Mouse (Mus musculus) olfactory bulb, adult 2 months (tissue): ENCODE results near the gene Axin1.
"Not testable (repeated sequence)": the region's sequence is repeated elsewhere in the genome, so short reads cannot be mapped to it uniquely, and the experiment has no call there.

ENCODE experiments used
- CTCF ChIP-seq: fragments of 200-500 bp; IDR thresholded peaks from 2 replicates; pipeline ENCODE4 v1.5.1; 2012; ENCODE audit warnings: low read depth, mild to moderate bottlenecking, low read length, moderate library complexity; ENCODE audit not compliant: insufficient read depth
- POLR2A ChIP-seq: fragments of 200-500 bp; IDR thresholded peaks from 2 replicates; pipeline ENCODE4 v1.6.1; 2012; ENCODE audit warnings: mild to moderate bottlenecking, low read depth, low read length, moderate library complexity; ENCODE audit not compliant: insufficient read depth

DNA sequence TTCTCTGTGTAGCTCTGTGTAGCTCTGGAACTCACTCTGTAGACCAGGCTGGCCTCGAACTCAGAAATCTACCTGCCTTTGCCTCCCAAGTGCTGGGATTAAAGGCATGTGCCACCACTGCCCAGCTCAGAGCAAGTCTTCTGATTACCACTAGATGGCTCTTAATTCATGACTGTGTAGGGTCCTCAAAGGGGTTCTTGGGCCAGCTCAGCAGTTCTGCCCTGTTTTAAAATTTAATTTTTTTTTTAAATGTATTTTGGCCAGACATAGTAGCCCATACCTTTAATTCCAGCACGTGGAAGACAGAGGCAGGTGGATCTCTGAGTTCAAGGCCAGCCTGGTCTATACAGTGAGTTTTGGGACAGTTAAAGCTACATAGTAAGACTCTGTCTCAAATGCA, 36.8 kb downstream of the Axin1 start:
- TF ChIP-seq CTCF, POLR2A: not testable (repeated sequence)
